Mouse (Mus musculus): ENCODE measurements at regions not wholly inside any gene's neighbourhood (a gene's known extent, or its start where the extent isn't known, plus 50 kb on each side); places are given as distances from the start of the nearest gene placed in this dataset.
A peak's percentile ranks its signal among the peaks of the same experiment; 100 is the strongest.

GRCm38 (mm10) chr1:14513662-14514061, 1579.5 kb downstream of the 4930444P10Rik start:
- H3K36me3 ChIP-seq, result no peaks in the 10 kb centered on the region
- peaks cover 29% of the 10 kb centered on the region for H3K27me3 ChIP-seq
- H3K9ac ChIP-seq, result no peak overlapping the region
- H3K4me1 ChIP-seq (replicated peaks), result 0 out of 2 replicates have a peak, but pooled peaks cover 3% of the 10 kb centered on the region
- ATAC-seq (ENCODE audit: low read depth), result no peak
- H3K9me3 ChIP-seq, result no peaks in the 10 kb centered on the region
- H3K4me2 ChIP-seq, result no peak overlapping the region
- no peak overlapping the region for H3K4me3 ChIP-seq
- no peak overlapping the region for H3K27ac ChIP-seq (replicated peaks)

- H3K4me3 ChIP-seq, result no peak overlapping the region
- H3K9ac ChIP-seq, result no peak overlapping the region
- H3K4me2 ChIP-seq, result no peak overlapping the region
- H3K9me3 ChIP-seq, result no peaks in the 10 kb centered on the region
- H3K36me3 ChIP-seq, result no peaks in the 10 kb centered on the region
- no peak overlapping the region for H3K27ac ChIP-seq (replicated peaks)
- no peak for ATAC-seq (ENCODE audit: low read depth)
- peaks cover 39% of the 10 kb centered on the region for H3K27me3 ChIP-seq
- H3K4me1 ChIP-seq (replicated peaks), result 0 out of 2 replicates have a peak, but pooled peaks cover 3% of the 10 kb centered on the region
- whole genome bisulfite sequencing, result 69% methylated on average over 9 of the region's 9 CpGs
These were observed 1580.4 kb downstream of the 4930444P10Rik start for GRCm38 (mm10) chr1:14512481-14513285.

- H3K9ac ChIP-seq, result peak overlapping the region; percentile 35; the same call in 1 of the 2 replicates
- H3K4me3 ChIP-seq, result peak overlapping the region; percentile 35
- no peaks in the 10 kb centered on the region for H3K9me3 ChIP-seq
- peak overlapping the region; percentile 61 for H3K4me2 ChIP-seq
- H3K4me1 ChIP-seq (replicated peaks), result peaks cover 26% of the 10 kb centered on the region
- H3K36me3 ChIP-seq, result no peaks in the 10 kb centered on the region
- 2% methylated on average over 34 of the region's 36 CpGs for WGBS
- H3K27me3 ChIP-seq, result peaks cover 90% of the 10 kb centered on the region
- peak; percentile 44 for ATAC-seq (ENCODE audit: low read depth)
- no peak overlapping the region for H3K27ac ChIP-seq (replicated peaks)
These were observed 1586.1 kb downstream of the 4930444P10Rik start for GRCm38 (mm10) chr1:14506831-14507690.

GRCm38 (mm10) chr1:14506201-14506830, 1586.8 kb downstream of the 4930444P10Rik start:
- H3K9ac ChIP-seq, result peak overlapping the region; percentile 35; the same call in 1 of the 2 replicates
- WGBS, result under 1% methylated on average over 32 of the region's 34 CpGs
- peak; percentile 91 for ATAC-seq (ENCODE audit: low read depth)

GRCm38 (mm10) chr1:14505741-14506140, 1587.4 kb downstream of the 4930444P10Rik start:
- Histone ChIP-seq H3K36me3 (no peaks in the 10 kb centered on the region), H3K9me3 (no peaks in the 10 kb centered on the region), H3K4me3 (no peak overlapping the region), H3K27ac (replicated peaks) (no peak overlapping the region), H3K27me3 (peaks cover 84% of the 10 kb centered on the region), H3K4me2 (peak overlapping the region; percentile 61), H3K9ac (no peak overlapping the region), H3K4me1 (replicated peaks) (peaks cover 26% of the 10 kb centered on the region)
- no peak for ATAC-seq (ENCODE audit: low read depth)
- WGBS, result 4% methylated on average over 6 of the region's 6 CpGs

More at GRCm38 (mm10) chr1:14506201-14506830, 1586.8 kb downstream of the 4930444P10Rik start:
- peaks cover 88% of the 10 kb centered on the region for H3K27me3 ChIP-seq
- H3K4me3 ChIP-seq, result peak overlapping the region; percentile 35
- H3K4me2 ChIP-seq, result peak overlapping the region; percentile 61
- H3K27ac ChIP-seq (replicated peaks), result no peak overlapping the region
- H3K36me3 ChIP-seq, result no peaks in the 10 kb centered on the region
- H3K4me1 ChIP-seq (replicated peaks), result peaks cover 26% of the 10 kb centered on the region
- no peaks in the 10 kb centered on the region for H3K9me3 ChIP-seq

- peak overlapping the region; percentile 34 for H3K4me2 ChIP-seq
- peaks cover 78% of the 10 kb centered on the region for H3K27me3 ChIP-seq
- H3K4me3 ChIP-seq, result no peak overlapping the region
- no peak for ATAC-seq (ENCODE audit: low read depth)
- no peaks in the 10 kb centered on the region for H3K9me3 ChIP-seq
- H3K27ac ChIP-seq (replicated peaks), result no peak overlapping the region
- H3K9ac ChIP-seq, result no peak overlapping the region
- H3K4me1 ChIP-seq (replicated peaks), result peaks cover 26% of the 10 kb centered on the region
- 4% methylated on average over 12 of the region's 12 CpGs for WGBS
- H3K36me3 ChIP-seq, result no peaks in the 10 kb centered on the region
These were observed 1588.3 kb downstream of the 4930444P10Rik start for GRCm38 (mm10) chr1:14504767-14505343.

- no peak for ATAC-seq (ENCODE audit: low read depth)
- Histone ChIP-seq H3K4me3 (no peak overlapping the region), H3K27ac (replicated peaks) (no peak overlapping the region), H3K27me3 (peaks cover 72% of the 10 kb centered on the region), H3K9me3 (no peaks in the 10 kb centered on the region), H3K9ac (no peak overlapping the region), H3K4me1 (replicated peaks) (peaks cover 26% of the 10 kb centered on the region), H3K4me2 (peak overlapping the region; percentile 34), H3K36me3 (no peaks in the 10 kb centered on the region)
- WGBS, result 6% methylated on average over 17 of the region's 17 CpGs
These were observed 1589.0 kb downstream of the 4930444P10Rik start for GRCm38 (mm10) chr1:14503881-14504742.

- ATAC-seq (ENCODE audit: low read depth), result no peak
- peaks cover 26% of the 10 kb centered on the region for H3K4me1 ChIP-seq (replicated peaks)
- no peaks in the 10 kb centered on the region for H3K36me3 ChIP-seq
- no peak overlapping the region for H3K9ac ChIP-seq
- WGBS, result 23% methylated on average over 7 of the region's 7 CpGs
- H3K9me3 ChIP-seq, result no peaks in the 10 kb centered on the region
- peaks cover 66% of the 10 kb centered on the region for H3K27me3 ChIP-seq
- no peak overlapping the region for H3K4me3 ChIP-seq
- no peak overlapping the region for H3K4me2 ChIP-seq
- H3K27ac ChIP-seq (replicated peaks), result no peak overlapping the region
These were observed 1589.8 kb downstream of the 4930444P10Rik start for GRCm38 (mm10) chr1:14503193-14503800.

- H3K27me3 ChIP-seq, result peaks cover 30% of the 10 kb centered on the region
- peaks cover 2% of the 10 kb centered on the region; the same call in 1 of the 2 replicates for H3K4me1 ChIP-seq (replicated peaks)
- H3K27ac ChIP-seq (replicated peaks), result no peak overlapping the region
- no peak overlapping the region for H3K9ac ChIP-seq
- ATAC-seq (ENCODE audit: low read depth), result no peak
- 88% methylated on average over 1 of the region's 1 CpGs for WGBS
- no peak overlapping the region for H3K4me3 ChIP-seq
- no peaks in the 10 kb centered on the region for H3K36me3 ChIP-seq
- H3K9me3 ChIP-seq, result no peaks in the 10 kb centered on the region
- no peak overlapping the region for H3K4me2 ChIP-seq
These were observed 1594.0 kb downstream of the 4930444P10Rik start for GRCm38 (mm10) chr1:14499105-14499504.

GRCm38 (mm10) chr1:14490026-14490425, 1603.1 kb downstream of the 4930444P10Rik start:
- no peak for ATAC-seq (ENCODE audit: low read depth)
- Histone ChIP-seq H3K27me3 (no peaks in the 10 kb centered on the region), H3K4me2 (no peak overlapping the region), H3K36me3 (no peaks in the 10 kb centered on the region), H3K27ac (replicated peaks) (no peak overlapping the region), H3K9ac (no peak overlapping the region), H3K4me3 (no peak overlapping the region), H3K9me3 (no peaks in the 10 kb centered on the region), H3K4me1 (replicated peaks) (no peaks in the 10 kb centered on the region)
- 85% methylated on average over 3 of the region's 3 CpGs for WGBS
